Mouse (Mus musculus) lung, adult 2 months (tissue): Measurements from ENCODE around the gene Slc8a1.

Experiments used
- CTCF ChIP-seq: fragments of 200-500 bp; IDR thresholded peaks from 2 replicates; pipeline ENCODE4 v1.5.1; 2011; ENCODE audit warnings: mild to moderate bottlenecking, low read length, control low read depth; ENCODE audit not compliant: insufficient read depth
- POLR2A ChIP-seq: fragments of 200-500 bp; IDR thresholded peaks from 2 replicates; pipeline ENCODE4 v1.6.1; 2011; ENCODE audit warnings: low read depth, mild to moderate bottlenecking, control low read depth, low read length, borderline replicate concordance; ENCODE audit errors: extremely low read depth

DNA sequence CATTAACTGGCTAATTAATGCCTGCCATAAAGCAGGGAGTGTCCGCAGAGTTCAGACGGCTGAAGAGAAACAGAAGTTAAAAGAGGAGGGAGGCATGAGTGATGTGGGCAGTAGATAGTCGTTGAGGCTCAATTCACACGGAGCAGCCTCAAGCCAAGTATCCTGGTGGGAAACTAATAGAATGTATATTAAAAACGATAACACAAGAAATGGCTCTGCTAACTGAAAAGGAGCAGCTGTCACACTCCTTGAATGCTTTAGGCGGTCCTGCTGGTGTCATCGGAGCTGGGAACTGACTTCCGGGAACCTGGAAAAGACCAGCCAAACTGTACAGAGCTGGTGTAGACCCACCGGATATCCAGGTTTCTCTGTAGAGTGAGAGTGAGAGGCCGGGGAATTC, 39.4 kb downstream of the Slc8a1 start:
- TF ChIP-seq CTCF, result no peak
- TF ChIP-seq POLR2A, result no peak
